Mouse (Mus musculus) hindbrain, postnatal 0 days (tissue): Measurements from ENCODE around the gene Nfib. TPM values are rescaled to one million over a fixed set of nuclear protein-coding genes. Genes with fewer than 3 reads are reported as not detected.

Experiments used
- ATAC-seq: fragments of 200-750 bp; cut with Nextera tagmentation; 2 replicates; pipeline ENCODE4 v1.8.0; 2017; ENCODE audit warnings: mild to moderate bottlenecking, moderate TSS enrichment, moderate library complexity
- DNase-seq: peaks from one replicate; pipeline ENCODE4 v3.0.0-alpha.2; 2015; ENCODE audit warnings: low spot score
- H3K27ac ChIP-seq: fragments of 300-500 bp; sonication (generic); 2 replicates; pipeline ENCODE4 v1.5.1; 2014; ENCODE audit warnings: mild to moderate bottlenecking
- H3K27me3 ChIP-seq: fragments of 300-500 bp; sonication (generic); 2 replicates; pipeline ENCODE4 v1.6.1; 2014; ENCODE audit warnings: low read length, mixed read lengths; ENCODE audit not compliant: insufficient read depth
- H3K36me3 ChIP-seq: fragments of 300-500 bp; sonication (generic); 2 replicates; pipeline ENCODE4 v1.6.1; 2014; ENCODE audit warnings: low read length, mixed read lengths; ENCODE audit not compliant: insufficient read depth
- H3K4me1 ChIP-seq: fragments of 300-500 bp; sonication (generic); 2 replicates; pipeline ENCODE4 v1.6.1; 2014; ENCODE audit warnings: antibody characterized with exemption, low read length, mixed read lengths; ENCODE audit not compliant: insufficient read depth
- H3K4me2 ChIP-seq: fragments of 300-500 bp; sonication (generic); 2 replicates; pipeline ENCODE4 v1.6.1; 2014; ENCODE audit warnings: low read depth, mild to moderate bottlenecking, low read length, moderate library complexity, mixed read lengths
- H3K4me3 ChIP-seq: fragments of 300-500 bp; sonication (generic); 2 replicates; pipeline ENCODE4 v1.5.1; 2014; ENCODE audit warnings: low read length
- H3K9ac ChIP-seq: fragments of 300-500 bp; sonication (generic); replicated peaks from 2 replicates; pipeline ENCODE4 v1.6.1; 2014; ENCODE audit warnings: mild to moderate bottlenecking, low read length, moderate library complexity, mixed read lengths
- H3K9me3 ChIP-seq: fragments of 300-500 bp; sonication (generic); 2 replicates; pipeline ENCODE4 v1.6.1; 2016; ENCODE audit warnings: low read length, mixed read lengths
- CTCF ChIP-seq: IDR thresholded peaks from 2 replicates; pipeline ENCODE4 v1.5.1; 2016; ENCODE audit warnings: antibody characterized with exemption, control low read depth, low read depth
- WGBS: fragments of 180-500 bp; shearing (Covaris S2); extraction: QIAGEN DNeasy Blood & Tissue Kit; methylation state at CpG from one replicate; pipeline ENCODE4 v1.1.7; 2014; 5-methylcytosine and 5-hydroxymethylcytosine counted together
- polyA plus RNA-seq: library from polyadenylated mRNA; unstranded; fragments of >200 nt; fragmentation: Nextera tagmentation; extraction: Ambion mirVana; gene quantifications from 2 replicates; pipeline ENCODE4 v1.2.1, GENCODE M21; 2015
- total RNA-seq: library from RNA; depleted of rRNA; stranded (reverse); fragments of >200 nt; gene quantifications from 2 replicates; pipeline ENCODE4 v1.2.3, GENCODE M21; 2014

The Nfib gene
- total and polyA plus RNA-seq, 2 experiments from 2014 or later, result 69.8 to 112 TPM

DNA sequence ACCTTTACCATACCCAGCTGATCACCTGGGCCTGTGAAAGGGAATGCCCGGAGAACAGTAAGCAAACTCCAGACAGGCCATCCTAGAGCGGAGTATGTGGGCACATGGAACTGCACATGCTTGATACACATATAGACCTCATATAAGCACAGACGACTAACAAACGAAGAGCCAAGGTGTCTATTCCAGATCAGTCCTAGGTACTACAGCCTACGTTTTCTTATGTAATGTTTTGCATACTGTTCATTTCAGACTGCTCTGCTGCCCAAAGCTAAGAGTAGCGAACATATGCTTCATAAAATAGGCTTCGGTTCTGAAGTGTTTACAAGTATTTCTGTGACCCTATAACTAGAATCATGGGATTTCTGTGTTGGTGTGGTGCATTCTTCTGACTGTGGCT is 386.2 kb downstream of the Nfib start:
- H3K36me3 ChIP-seq, result peaks cover 14% of the 10 kb centered on the region; the same call in 1 of the 2 replicates
- no peak for TF ChIP-seq CTCF
- H3K27me3 ChIP-seq, result no peaks in the 10 kb centered on the region
- no peak for ATAC-seq
- no peaks in the 10 kb centered on the region for H3K4me1 ChIP-seq
- no peaks in the 10 kb centered on the region for H3K9me3 ChIP-seq
- DNase-seq, result no peak
- no peak overlapping the region for H3K4me3 ChIP-seq
- no peak overlapping the region for H3K27ac ChIP-seq
- H3K4me2 ChIP-seq, result no peak overlapping the region
- WGBS, result 87% methylated on average over 7 of the region's 7 CpGs
- no peak overlapping the region for H3K9ac ChIP-seq

DNA sequence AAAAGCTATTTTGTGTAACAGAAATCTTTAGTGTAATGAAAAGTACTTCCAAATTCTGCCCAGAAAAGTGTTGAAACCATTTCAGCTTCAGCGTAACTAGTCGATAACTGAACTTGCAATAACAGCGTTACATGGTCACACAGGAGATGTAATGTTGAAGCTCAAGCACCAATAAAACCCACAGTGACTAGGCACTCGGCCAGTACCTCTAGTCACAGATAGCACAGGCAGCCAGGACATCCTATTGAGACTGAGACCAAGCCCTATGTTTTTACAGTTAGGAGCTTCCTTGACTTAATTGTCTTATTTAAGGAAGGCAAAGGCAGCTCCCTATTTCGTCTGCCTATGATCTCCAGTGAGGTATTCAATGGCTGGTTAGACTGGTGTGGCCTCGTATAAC is 389.4 kb downstream of the Nfib start:
- Histone ChIP-seq H3K36me3 (0 out of 2 replicates have a peak, but pooled peaks cover 9% of the 10 kb centered on the region), H3K9me3 (no peaks in the 10 kb centered on the region), H3K9ac (no peak overlapping the region), H3K4me2 (no peak overlapping the region), H3K27ac (no peak overlapping the region), H3K27me3 (no peaks in the 10 kb centered on the region), H3K4me3 (no peak overlapping the region), H3K4me1 (no peaks in the 10 kb centered on the region)
- no peak for TF ChIP-seq CTCF
- no peak for DNase-seq
- no peak for ATAC-seq
- 62% methylated on average over 6 of the region's 6 CpGs for WGBS

DNA sequence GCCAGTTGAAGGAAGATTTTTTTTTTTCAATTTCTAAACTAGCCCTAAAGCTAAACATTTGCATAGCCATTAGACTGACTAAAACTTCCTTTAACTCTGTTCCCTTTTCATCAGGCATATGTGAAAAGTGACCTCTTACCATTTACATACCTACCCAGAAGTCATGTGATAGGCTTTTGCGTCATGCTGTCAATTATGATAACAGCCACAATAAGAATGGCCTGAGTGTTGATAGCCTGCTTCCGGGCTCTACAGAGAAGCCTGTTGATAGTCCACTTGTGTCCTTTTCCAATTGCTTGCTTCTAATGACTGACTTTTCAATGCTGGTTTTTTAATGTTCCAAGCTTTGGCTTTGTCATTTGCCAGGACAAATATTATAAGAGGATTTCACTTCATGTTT is 389.8 kb downstream of the Nfib start:
- Histone ChIP-seq H3K4me3 (no peak overlapping the region), H3K27me3 (no peaks in the 10 kb centered on the region), H3K27ac (no peak overlapping the region), H3K4me2 (no peak overlapping the region), H3K9ac (no peak overlapping the region), H3K36me3 (0 out of 2 replicates have a peak, but pooled peaks cover 9% of the 10 kb centered on the region), H3K4me1 (no peaks in the 10 kb centered on the region), H3K9me3 (no peaks in the 10 kb centered on the region)
- no peak for ATAC-seq
- WGBS, result 77% methylated on average over 2 of the region's 2 CpGs
- TF ChIP-seq CTCF, result no peak
- no peak for DNase-seq

DNA sequence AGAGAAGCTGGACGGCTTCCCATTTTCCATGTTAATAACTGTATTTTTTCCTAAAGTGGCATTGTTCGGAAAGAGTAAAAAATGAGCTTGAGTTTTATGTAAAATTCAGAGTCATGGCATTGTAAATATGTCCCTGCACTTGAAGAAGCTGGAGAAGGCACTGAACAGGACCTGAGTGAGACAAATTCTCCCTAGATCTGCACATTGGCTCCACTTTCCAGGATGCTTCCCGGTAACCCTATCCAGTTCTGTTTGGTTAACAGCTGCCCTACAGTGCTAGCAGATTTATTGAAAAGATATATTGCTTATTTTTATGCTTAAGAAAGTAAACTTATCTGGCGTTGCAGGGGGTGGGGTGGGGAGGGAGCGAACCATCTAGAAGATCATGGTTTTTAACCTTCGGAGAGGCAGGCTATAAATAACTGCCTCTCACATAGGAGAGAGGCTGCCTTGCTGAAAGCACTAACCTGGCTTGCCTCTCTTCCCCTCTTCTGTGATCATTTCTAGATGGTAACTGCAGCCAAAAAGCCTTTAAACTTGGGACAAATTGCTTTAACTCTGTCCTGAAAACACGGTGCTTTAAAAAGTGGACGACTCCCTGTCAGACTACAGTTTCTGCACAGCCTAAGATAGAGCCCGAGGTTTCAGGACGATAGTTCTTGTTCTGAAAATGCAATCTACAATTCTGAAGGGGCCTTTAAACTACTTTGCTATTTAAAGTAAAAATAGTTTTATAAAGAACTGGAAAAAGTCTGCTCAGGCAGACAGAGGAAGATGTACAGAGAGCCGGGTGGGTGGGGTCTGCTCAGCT is 394.4 kb downstream of the Nfib start:
- WGBS, result 78% methylated on average over 11 of the region's 11 CpGs
- DNase-seq, result no peak
- Histone ChIP-seq H3K4me2 (no peak overlapping the region), H3K4me1 (no peaks in the 10 kb centered on the region), H3K27ac (no peak overlapping the region), H3K9ac (no peak overlapping the region), H3K36me3 (no peaks in the 10 kb centered on the region), H3K27me3 (no peaks in the 10 kb centered on the region), H3K4me3 (no peak overlapping the region), H3K9me3 (no peaks in the 10 kb centered on the region)
- no peak for TF ChIP-seq CTCF
- ATAC-seq, result no peak

DNA sequence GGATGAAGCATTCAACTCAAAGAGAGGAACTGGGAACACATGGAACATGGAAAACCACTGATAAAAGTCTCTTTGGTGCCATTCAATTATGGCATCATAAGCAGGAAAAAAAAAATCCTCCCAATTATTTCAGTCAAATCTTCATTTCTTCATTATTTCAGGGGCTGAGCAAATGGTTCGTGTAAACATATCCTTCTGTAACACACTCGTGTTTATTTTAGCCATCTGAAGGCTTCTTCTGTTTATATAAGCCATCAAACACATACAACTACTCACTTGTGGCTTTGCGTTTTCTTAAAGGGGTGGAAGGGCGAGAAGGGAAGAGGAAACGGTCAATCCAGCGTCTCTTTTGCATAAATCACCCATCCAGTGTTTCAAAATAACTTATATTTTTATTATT is 399.5 kb downstream of the Nfib start:
- no peak overlapping the region for H3K27ac ChIP-seq

DNA sequence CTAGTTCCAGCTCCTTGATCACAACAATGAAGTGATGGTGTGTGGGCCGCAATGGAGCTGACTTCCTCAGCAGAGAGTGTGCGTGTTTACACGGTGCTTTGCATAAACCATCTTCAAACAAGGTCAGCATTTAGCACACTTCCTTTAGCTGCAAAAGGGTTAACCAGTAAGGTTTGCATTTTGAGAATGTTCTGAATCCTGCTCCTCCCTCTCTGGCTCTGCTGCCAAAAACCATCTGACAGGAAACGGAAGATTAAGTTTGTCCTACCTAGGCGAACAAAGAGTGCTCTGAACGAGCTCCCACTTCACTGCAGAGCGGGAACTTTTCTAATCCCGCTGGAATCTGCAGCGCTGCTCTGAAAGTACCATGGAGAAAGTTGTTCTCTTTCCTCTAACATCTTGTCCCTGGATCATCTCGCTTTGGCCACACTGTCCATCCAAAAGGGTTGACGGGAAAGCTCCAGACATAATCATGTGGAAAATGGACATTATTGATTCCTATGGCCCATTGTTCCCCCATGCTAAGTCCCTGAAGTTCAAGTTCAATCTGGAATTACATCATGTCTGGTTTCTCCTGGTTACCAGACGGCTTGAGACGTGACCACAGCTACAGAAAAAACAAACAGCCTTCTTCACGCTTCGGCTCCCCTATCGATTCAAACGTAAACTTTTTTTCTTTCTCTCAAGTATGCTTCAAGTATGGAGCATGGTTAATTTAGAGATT is 401.2 kb downstream of the Nfib start:
- peak; percentile 70 for DNase-seq
- H3K27me3 ChIP-seq, result no peaks in the 10 kb centered on the region
- 4% methylated on average over 17 of the region's 17 CpGs for WGBS
- H3K9me3 ChIP-seq, result no peaks in the 10 kb centered on the region
- H3K27ac ChIP-seq, result peak overlapping the region; percentile 49
- H3K4me3 ChIP-seq, result 0 out of 2 replicates have a peak overlapping the region, but pooled peaks have one; percentile 6
- H3K9ac ChIP-seq, result no peak overlapping the region
- H3K36me3 ChIP-seq, result no peaks in the 10 kb centered on the region
- H3K4me2 ChIP-seq, result peak overlapping the region; percentile 42
- 0 out of 2 replicates have a peak, but pooled peaks cover 3% of the 10 kb centered on the region for H3K4me1 ChIP-seq
- no peak for TF ChIP-seq CTCF
- ATAC-seq, result peak; percentile 81

More for the DNA sequence above, 399.5 kb downstream of the Nfib start:
- 0 out of 2 replicates have a peak, but pooled peaks cover 3% of the 10 kb centered on the region for H3K4me1 ChIP-seq
- H3K27me3 ChIP-seq, result no peaks in the 10 kb centered on the region
- H3K4me2 ChIP-seq, result no peak overlapping the region
- no peaks in the 10 kb centered on the region for H3K36me3 ChIP-seq
- H3K9me3 ChIP-seq, result no peaks in the 10 kb centered on the region
- 67% methylated on average over 6 of the region's 6 CpGs for WGBS
- TF ChIP-seq CTCF, result no peak
- H3K4me3 ChIP-seq, result no peak overlapping the region
- ATAC-seq (no peak), DNase-seq (no peak)
- H3K9ac ChIP-seq, result no peak overlapping the region
